Mouse (Mus musculus) heart, postnatal 4 days (tissue): ENCODE results near the gene Senp3. TPM values are rescaled to one million over a fixed set of nuclear protein-coding genes. Genes with fewer than 3 reads are reported as not detected.
"Not testable (repeated sequence)": the region's sequence is repeated elsewhere in the genome, so short reads cannot be mapped to it uniquely, and the experiment has no call there.

Source experiments
- DNase-seq: peaks from one replicate; pipeline ENCODE4 v3.0.0; 2021
- total RNA-seq, 2 experiments: library from RNA; stranded (reverse); gene quantifications; 2 replicates each; pipeline ENCODE4 v1.2.3; 2021

Senp3 gene
- total RNA-seq, 2 experiments from 2014 or later = 58.0 to 61.3 TPM

DNA sequence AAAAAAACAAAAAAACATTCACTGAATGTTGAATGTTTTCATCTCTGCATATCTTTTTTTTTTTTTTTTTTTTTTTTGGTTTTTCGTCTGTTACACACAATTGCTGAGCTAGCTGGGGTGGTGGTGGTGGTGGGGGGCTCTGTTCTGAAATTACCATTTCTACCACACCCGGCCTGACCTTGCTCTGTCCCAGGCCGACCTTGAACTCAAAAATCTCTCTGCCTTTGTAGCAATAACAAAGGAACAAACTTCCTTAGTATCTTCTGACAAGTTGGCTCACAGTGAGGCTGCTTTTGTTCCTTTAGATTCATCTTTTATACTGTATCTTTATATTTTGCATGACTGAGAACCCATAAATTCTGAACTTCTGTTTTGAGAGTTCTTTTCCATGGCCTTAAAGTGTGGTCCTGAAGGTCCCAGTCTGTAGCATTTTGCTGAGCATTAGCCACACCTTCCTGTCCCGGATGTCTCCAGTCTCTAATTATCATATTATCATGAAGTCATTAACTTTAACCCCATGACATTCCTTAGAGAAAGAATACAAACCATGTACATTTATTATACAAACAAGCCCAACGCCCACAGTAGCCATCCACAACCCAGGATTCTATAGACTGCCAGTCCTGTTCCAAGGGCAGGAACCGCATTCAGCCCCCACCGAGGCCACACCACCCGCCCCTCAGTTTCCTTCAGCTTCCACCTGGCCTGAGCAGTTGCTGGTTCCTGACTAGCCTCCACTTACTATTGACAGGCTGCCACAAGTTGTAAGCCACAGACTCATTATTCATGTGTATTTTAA lies 22.1 kb upstream of the Senp3 start:
- DNase-seq = no peak

DNA sequence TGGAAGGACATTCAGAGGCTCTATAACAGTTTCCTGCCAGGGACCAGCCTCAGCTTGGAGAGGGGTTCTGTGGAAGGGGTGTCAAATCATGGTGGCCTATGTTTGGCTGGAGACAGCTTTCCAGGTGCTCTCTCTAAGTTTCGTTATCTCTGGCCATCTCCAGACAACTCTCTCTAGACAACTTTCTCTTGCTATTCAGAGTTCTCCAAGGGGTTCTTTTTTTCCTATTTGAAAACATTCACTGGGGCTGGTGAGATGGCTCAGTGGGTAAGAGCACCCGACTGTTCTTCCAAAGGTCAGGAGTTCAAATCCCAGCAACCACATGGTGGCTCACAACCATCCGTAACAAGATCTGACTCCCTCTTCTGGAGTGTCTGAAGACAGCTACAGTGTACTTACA lies 21.5 kb upstream of the Senp3 start:
- DNase-seq = not testable (repeated sequence)

DNA sequence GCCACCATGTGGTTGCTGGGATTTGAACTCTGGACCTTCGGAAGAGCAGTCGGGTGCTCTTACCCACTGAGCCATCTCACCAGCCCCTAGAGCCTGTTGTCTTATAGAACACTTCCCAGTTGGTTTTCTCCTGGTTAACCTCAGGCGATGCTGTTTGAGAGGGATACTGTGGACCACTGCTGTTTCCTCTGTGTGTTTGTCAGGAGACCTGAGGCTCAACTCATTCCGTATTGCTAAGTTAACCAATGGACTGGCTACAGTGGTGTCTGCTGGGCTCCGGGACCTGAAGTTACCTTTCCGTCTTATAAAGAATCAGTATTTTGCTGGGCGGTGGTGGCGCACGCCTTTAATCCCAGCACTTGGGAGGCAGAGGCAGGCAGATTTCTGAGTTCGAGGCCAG lies 21.0 kb upstream of the Senp3 start:
- not testable (repeated sequence) for DNase-seq

DNA sequence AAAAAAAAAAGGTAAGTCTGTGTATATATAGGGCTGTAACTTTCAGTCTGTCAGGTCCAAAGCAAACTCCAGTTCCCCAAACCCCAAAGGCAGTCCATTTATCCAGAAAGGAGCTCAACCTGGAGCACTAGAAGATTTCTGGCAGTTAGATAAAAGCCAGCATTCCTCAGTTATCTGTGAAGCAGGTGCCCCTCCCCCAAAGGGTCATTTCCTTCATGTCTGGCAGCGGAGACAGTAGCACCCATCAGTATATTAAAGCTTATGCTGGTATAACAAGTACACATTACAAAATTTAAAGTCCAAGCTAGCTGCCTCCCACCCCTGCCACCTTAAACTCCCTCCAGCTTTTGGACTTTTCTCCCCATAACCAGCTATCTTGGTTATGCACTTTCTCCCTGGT lies 17.7 kb upstream of the Senp3 start:
- no peak for DNase-seq

DNA sequence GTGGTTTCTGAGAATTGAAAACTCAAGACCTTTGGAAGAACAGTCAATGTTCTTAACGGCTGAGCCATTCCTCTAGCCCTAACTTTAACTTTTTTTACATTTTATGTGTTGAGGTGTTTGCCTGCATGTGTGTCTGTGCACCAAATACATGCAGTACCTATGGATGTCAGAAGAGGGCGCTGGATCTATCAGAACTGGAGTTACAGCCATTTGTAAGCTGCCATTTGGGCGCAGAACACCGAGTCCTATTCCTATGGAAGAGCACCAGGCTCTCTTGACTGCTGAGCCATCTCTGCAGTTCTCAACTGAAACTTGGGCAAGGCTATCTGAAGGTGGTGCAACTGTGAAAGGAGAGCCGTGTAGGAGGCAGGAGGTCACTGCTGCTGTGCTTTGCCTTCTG lies 16.7 kb upstream of the Senp3 start:
- no peak for DNase-seq

DNA sequence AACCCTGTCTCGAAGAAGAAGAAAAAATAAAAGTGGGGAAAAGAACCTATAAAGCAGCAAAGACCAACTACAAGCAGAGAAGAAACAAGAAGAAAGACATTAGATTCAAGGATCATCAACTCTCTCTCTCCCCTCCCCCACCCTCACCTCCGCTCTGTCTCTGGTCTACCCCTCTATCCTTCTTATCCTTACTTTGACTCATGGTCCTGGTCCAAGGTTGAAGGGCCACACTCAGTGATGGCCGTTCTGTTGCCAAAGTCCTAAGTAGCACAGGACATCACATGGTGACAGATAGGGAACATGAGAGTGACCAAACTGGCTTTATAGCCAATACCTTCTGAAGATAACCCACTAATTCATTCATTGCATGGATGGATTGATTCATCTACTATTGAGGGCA lies 15.5 kb upstream of the Senp3 start:
- no peak for DNase-seq

DNA sequence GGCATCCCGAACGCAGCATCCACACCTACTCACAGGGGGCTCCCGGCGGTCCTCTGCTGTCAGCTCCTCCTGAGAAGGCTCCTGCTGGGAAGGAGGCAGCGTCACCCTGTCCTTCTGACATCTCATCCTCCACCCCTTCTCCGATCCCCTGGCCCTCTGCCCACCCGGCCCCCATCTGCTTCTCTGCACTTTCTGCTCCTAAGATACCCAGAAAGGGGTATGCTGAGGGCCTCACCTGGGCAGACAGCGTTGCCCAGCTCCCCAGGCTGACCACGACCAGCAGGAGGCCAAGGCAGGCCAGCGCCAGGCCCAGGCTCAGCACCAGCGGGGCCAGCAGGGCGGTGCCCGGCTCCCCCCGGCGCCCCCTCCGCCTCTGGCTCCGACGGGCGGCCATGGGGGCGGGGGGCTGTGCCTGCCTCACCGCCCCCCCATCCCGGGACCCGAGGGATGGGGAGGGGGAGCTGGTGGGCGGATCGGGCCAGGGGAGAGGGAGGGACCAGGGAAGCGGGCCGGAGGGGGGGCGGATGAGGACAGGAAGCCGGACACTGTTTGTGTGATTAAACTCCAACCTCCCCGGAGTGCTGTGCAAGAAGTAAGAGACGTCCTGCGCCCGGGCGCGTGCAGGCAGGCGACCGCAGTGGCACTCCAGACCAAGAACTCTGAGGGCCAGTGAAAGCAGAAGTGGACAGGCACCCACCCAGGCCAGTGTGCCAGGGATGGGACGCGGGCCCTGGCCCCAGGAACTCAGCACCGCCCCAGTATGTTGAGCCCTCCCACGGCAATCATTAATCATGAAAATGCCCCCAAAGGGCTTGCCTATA lies 13.7 kb upstream of the Senp3 start, which contains the start of the genes Tnfsf12 and Tnfsfm13:
TSS of gene Tnfsf12 (minus strand) at position 489 of the 821 bp plus-strand sequence.
TSS of gene Tnfsfm13 (minus strand) at position 738 of the 821 bp plus-strand sequence.
- DNase-seq = peak; percentile 82

DNA sequence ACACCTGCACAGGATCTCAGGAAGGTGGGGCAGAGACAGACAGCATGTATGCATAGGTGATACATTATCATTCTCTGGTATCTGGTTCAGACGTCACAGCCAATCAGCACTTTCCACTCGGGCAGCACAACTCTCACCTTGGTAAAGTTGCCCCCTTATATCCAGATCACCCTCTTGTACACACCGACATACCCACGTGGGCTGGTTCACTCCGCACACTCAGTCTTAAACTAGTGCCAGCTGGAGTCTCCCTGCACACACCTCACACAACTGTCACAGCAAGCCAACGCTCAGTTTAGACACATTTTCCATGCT lies 13.1 kb upstream of the Senp3 start:
- DNase-seq = no peak

DNA sequence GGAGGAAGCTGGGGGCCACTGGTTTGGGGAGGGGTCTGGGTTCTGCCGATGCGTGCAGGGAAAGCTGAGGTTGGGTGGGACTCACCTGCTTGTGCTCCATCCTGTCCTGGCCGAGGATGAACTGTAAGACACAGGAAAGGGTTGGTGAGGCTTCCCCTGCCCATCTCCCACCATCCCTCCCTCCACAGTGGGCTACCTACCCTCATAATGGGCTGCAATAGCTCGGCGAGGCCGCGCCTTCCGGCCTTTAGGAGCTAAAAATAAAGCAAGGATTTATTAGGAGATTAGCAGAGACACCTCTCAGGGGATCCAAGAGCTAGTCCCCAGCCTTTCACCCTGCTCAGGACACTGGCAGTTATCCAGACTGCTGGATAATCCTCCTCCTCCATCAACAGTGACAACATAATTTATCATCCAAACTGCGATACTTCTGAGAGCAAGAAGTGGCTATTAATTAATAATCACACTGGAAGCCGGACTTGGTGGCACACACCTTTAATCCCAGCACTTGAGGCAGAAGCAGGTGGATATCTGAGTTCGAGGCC lies 11.6 kb upstream of the Senp3 start:
- no peak for DNase-seq

DNA sequence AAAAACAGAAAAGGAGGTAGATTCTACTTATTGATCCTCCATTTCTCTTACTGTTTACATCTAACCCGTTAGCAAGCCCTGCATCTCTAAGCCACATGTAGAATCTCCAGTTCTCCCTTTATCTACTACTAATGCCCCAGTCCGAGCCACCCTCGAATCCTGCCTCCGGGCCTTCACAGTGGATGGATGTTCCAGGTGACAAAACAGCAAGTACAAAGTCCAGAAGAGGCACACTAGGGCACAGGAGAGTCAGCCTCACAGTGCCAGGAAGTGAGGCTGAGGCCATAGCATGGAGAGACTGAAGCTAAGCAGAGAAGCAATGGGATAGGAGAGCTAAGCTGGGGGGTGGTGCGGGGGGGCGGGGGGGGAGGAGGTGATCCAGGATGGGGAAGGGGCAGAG lies 11.0 kb upstream of the Senp3 start:
- DNase-seq = no peak

DNA sequence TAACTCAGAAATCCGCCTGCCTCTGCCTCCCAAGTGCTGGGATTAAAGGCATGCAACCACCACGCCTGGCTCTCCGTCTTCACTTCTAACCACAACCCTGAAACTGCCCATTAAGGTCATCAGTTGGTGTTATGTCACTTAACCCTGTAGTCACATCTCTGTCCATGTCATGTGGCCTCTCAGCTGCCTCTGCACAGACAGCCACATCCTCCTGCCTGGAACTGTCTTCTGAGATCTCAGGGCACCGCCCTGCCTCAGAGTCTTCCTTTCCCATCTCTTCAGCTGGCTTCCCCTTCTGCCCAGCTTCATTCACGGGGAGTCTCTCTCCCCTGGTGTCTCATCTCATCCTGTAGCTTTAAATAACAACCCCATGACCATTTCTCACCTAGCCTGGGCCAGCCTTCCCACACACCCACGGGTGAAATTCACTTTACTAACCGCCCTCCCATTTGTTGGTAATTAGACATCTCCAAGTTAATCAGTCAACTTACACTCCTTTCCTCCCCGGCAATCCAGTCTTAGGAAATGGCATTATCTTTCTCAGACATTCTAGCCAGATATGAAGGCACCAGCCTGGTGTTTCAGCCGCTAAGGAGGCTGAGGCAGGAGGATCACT lies 10.4 kb upstream of the Senp3 start:
- no peak for DNase-seq

DNA sequence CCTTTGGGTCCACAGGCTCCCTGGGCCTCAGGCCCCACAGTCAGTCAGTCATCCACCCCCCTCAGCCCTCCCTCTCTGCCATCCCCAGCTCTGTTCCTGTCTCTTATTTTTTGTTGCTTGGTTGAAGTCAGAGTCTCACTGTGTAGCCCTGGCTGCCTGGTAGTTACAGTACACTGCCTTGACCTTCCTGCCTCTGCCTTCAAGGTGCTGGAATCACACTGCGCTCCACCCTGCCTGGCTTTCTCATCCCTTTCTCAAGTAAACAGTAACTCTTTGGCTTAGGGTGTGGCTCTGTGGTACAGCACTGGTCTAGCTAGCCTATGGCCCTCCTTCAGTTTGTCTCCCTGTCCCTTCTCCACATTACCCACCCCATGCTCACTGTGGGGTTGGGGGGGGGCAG lies 8.0 kb upstream of the Senp3 start:
- no peak for DNase-seq

DNA sequence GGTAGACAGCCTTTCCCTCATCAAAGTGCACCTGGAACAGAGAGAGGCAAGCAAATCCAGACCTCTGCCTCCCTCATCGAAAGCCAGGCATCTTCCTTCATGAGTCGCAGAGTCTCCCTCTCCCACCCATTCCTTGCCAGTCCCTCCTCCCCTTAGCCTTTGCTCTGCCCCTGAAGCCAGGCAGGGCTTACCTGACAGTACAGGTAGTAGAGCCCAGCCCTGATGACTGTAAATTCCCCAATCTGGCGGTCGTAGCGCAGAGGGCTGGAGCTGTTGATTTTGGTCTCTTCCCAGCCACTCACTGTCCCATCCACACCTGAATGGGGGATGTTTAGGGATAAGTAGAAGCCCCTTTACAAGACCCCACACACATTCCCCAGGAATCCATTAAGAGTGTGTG lies 5.2 kb upstream of the Senp3 start:
- no peak for DNase-seq

DNA sequence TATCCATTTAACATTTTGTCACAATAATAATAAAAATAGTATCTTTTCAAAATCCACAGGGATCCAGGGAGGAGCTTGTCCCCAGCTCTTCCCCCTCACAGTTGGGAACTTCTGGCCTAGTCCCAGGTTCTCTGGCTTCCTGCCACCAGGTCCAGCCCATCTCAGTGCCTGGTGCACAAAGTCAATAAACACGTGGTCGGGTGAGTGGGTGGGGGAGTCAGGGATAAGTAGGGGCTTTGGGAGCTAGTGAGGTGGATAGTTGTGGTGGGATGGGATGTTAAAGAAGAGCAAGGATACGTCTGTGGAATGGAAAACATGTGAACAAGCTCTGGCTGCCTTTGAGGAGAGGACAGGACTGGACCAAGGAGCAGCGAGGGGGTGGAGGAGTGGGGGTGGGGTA lies 4.5 kb upstream of the Senp3 start:
- DNase-seq = peak; percentile 90

DNA sequence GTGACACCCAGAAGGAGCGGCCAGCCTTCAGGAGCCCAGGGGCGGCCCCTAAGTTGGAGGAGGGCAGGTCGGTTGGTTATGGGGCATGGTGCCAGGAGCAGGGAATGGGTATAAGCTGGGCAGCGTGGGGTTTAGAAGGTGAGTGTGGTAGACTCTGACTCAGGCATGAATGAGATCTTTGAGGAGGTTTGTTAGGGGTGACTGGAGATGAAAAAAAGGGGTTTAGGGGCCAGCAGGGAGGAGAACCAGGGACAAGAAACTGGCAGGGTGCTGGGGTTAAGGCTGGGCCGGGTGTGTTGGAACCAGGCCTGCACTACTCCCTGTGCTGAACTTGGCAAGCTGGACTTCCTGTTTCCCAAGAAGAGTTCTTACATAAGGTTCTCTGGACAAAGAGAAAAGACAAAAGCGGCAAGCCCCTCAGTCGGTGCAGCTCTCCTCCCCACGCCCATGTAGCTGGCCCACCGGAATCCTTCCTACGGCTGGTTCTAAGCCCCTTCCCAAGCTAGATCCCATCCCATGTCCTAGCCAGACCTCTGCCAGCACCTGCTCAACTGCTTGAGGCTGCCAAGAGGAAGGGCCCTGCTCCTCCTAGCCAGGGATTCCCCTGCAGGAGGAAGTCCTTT lies 3.8 kb upstream of the Senp3 start, which contains the start of gene Tnfsf13:
TSS of gene Tnfsf13 (minus strand) at position 259 of the 623 bp plus-strand sequence.
- DNase-seq = peak; percentile 77

DNA sequence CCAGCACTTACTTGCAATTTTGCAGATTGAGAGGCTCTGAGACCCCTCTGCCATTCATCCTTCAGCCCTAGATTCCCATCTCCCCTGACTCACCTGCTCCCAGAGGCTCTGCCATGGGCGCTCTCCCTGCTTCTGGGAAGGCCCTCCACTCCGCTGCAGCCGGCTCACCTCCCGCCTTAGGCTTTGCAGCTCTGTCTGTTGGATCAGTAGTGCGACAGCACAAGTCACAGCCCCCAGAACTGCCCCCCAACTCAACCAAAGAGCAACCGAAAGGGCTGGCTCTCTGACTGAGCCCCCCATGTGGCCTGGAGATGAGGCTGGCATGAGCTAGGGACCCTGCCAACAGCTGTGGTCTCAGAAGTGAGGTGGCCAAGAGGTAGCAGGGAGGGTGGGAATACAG lies 3.1 kb upstream of the Senp3 start:
- no peak for DNase-seq

DNA sequence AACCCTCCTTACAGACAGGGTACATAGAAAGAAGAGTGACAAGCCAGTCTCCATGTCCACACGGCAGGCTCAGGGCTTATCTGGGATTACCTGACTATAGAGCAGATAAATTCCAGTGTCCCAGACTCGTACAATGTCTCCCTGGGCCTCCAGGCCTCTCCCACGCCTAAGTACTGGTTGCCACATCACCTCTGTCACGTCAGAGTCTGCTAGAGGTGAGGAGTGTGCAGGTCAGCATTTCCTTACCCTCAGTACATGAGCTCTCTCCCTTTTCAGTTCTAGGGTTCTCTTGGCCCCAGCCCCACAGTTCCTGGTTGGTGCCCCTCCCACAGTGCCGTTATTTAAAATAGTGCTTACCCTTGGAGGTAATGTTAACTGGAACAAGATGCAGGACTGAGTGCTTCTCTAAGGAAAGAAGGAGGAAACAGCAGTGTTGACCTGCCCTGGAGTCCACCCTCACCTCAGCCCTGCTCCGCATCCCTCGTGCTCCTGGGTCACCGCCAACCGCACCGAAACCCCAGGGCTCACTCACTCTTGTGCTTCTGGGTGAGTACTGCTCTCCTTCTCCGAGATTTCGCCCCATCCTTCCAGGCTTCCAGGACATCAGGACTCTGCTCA lies 2.4 kb upstream of the Senp3 start:
- peak; percentile 27 for DNase-seq

DNA sequence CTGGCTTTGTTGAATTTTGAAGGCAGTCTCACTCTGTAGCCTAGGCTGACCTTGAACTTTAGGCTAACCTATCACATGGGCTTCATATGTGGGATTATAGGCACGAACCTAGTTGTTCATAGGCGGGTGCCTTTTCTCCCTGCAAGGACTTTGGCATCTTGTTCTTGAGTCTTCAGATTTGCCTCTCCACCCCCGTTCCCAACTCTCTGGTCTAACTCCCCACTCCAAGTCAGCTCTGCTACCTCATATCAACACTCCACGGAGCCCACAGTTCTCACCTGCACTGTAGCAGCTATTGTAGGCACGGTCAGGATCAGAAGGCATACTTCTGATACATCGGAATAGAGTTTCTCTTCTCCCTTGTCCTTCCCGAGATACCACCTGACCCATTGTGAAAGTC lies 1.7 kb upstream of the Senp3 start:
- DNase-seq = no peak

DNA sequence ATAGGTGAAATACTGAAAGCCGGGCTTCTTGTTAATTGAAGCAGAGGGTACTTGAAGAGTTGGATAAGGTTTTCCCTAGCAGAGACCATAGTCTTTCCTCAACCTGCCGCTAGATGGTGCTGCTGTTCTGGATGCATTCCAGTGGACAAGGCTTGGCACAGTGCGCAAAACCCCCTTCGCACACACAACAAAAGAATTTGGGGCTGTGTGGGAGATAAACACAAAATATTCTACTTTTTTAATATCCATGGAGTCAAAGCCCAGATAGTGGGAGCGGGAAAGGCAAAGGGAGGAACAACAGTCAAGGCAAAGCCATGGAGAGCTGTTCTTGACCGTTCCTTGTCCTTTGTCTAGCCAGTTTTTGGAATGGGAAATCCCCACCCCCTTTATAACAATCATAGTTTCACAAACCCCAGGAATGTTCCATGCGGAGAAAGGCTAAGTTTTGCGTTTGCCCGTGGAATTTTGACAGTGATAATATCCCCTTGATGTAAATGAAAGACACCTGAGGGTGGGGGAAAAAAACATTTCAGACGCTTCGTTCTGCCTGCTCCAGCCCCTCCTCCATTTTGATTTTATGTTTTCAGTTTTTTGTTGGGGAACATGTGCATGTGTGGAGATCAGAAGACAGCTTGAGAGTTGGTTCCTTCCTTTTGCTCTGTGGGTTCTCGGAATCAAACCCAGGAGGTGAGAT lies 1.1 kb upstream of the Senp3 start:
- peak; percentile 96 for DNase-seq

DNA sequence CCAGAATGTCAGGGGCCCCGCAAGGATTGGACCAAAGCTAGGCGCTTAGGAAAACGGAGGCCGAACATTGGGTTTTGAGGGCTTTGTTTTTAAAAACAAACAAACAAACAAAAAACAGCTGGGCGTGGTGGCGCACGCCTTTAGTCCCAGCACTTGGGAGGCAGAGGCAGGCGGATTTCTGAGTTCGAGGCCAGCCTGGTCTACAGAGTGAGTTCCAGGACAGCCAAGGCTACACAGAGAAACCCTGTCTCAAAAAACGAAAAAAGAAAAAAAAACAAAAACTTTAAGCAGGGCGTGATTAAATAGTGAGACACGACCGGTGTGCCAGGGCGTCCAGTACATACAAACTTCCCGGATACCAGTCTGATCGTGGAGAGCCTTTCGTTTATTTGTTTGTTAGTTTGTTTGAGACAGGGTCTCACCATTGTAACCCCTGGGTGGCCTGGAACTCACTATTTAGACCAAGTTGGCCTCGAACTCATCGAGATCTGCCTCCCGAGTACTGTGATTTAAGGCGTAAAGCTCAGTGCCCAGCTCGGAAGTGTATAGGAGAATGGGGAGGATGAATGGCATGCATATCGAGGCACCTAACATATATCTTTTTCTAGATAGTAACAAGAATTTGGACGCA lies 440 bp upstream of the Senp3 start:
- DNase-seq = peak; percentile 22
